Mouse (Mus musculus) cortical plate, adult 2 months (tissue): ENCODE measurements around the gene Eng. TPM values are rescaled to one million over a fixed set of nuclear protein-coding genes. Genes with fewer than 3 reads are reported as not detected.

Experiments used
- H3K27ac ChIP-seq: fragments of 200-500 bp; 2 replicates; pipeline ENCODE4 v1.5.1; 2012; ENCODE audit warnings: low read length, control low read depth, inconsistent platforms; ENCODE audit not compliant: insufficient read depth
- H3K4me1 ChIP-seq: fragments of 200-500 bp; 2 replicates; pipeline ENCODE4 v1.6.1; 2011; ENCODE audit warnings: low read length; ENCODE audit not compliant: control insufficient read depth, insufficient read depth
- H3K4me3 ChIP-seq: fragments of 200-500 bp; 2 replicates; pipeline ENCODE4 v1.5.1; 2011; ENCODE audit warnings: mild to moderate bottlenecking, low read length, control low read depth; ENCODE audit not compliant: insufficient read depth
- CTCF ChIP-seq: fragments of 200-500 bp; IDR thresholded peaks from 2 replicates; pipeline ENCODE4 v1.5.1; 2011; ENCODE audit warnings: mild to moderate bottlenecking, control low read depth, low read length; ENCODE audit not compliant: insufficient read depth; ENCODE audit errors: extremely low read depth
- POLR2A ChIP-seq: fragments of 200-500 bp; IDR thresholded peaks from 2 replicates; pipeline ENCODE4 v1.6.1; 2011; ENCODE audit warnings: mild to moderate bottlenecking, low read length, control low read depth; ENCODE audit not compliant: insufficient read depth; ENCODE audit errors: extremely low read depth
- polyA plus RNA-seq: library from polyadenylated mRNA; depleted of rRNA; stranded (reverse); fragments of >200 nt; gene quantifications from 2 replicates; pipeline ENCODE4 v1.2.3, GENCODE M21; 2012

Gene Eng
- polyA plus RNA-seq, 1 experiment: 35.1 TPM

- H3K27ac ChIP-seq: 0 out of 2 replicates have a peak overlapping the region, but pooled peaks have one; percentile 16
Observed at GRCm38 (mm10) chr2:32620682-32621516, 25.5 kb upstream of the Eng start.

GRCm38 (mm10) chr2:32621517-32621859 lies 24.9 kb upstream of the Eng start, which contains the start of gene Ak1:
Gene Ak1, plus strand, starts transcription at chr2:32621758.
- Histone ChIP-seq H3K4me1 (no peaks in the 10 kb centered on the region), H3K27ac (0 out of 2 replicates have a peak within 1 kb of the TSS, but pooled peaks have one; percentile 16), H3K4me3 (no peak within 1 kb of the TSS)
- TF ChIP-seq POLR2A (no peak), CTCF (no peak)

More at GRCm38 (mm10) chr2:32620682-32621516, 25.5 kb upstream of the Eng start:
- Histone ChIP-seq H3K4me3 (no peak overlapping the region), H3K4me1 (no peaks in the 10 kb centered on the region)
- TF ChIP-seq POLR2A: no peak
- no peak for TF ChIP-seq CTCF

DNA sequence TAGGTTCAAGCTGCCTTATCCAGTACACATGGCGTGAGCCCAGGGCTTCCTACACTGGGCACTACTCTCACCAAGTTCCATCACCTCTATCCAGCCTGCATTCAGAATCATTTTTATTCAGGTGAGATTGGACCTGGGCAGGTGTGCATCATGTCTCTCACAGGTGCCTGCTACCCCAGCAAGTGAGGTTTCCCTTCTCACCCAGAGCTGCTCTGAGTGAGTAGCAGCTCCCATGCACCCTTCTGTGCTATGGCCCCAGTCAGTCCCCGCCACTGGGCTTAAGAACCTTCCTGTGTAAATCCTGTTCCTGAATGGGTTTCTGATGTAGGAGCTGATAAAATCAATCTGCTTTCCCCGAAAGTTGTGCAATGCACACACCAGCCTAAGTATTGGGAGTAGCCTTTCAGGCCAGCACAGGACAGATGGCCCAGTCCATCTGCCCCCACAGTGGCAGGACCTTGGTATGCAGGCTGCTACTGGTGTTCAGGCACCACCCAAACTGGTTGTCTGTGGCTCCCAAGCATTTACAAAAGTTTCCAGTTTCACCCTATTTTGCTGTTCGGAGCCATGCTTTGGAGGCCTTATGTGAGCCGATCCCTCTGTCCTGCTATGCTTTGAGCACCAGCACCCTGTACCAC lies 22.2 kb upstream of the Eng start:
- TF ChIP-seq CTCF (no peak), POLR2A (no peak)
- Histone ChIP-seq H3K4me3 (no peak overlapping the region), H3K4me1 (peaks cover 10% of the 10 kb centered on the region), H3K27ac (no peak overlapping the region)

- H3K4me3 ChIP-seq: peak overlapping the region; percentile 64
- H3K4me1 ChIP-seq: peaks cover 10% of the 10 kb centered on the region
- TF ChIP-seq POLR2A: peak; percentile 95
- TF ChIP-seq CTCF: peak; percentile 38
Observed at GRCm38 (mm10) chr2:32625212-32625872, 21.1 kb upstream of the Eng start.

GRCm38 (mm10) chr2:32625873-32626694 lies 20.3 kb upstream of the Eng start:
- TF ChIP-seq CTCF: no peak
- peak; percentile 19; the same call in 1 of the 2 replicates for TF ChIP-seq POLR2A
- H3K27ac ChIP-seq: peak overlapping the region; percentile 89
- peak overlapping the region; percentile 64 for H3K4me3 ChIP-seq
- peaks cover 10% of the 10 kb centered on the region for H3K4me1 ChIP-seq

More at GRCm38 (mm10) chr2:32625212-32625872, 21.1 kb upstream of the Eng start:
- H3K27ac ChIP-seq: peak overlapping the region; percentile 89

DNA sequence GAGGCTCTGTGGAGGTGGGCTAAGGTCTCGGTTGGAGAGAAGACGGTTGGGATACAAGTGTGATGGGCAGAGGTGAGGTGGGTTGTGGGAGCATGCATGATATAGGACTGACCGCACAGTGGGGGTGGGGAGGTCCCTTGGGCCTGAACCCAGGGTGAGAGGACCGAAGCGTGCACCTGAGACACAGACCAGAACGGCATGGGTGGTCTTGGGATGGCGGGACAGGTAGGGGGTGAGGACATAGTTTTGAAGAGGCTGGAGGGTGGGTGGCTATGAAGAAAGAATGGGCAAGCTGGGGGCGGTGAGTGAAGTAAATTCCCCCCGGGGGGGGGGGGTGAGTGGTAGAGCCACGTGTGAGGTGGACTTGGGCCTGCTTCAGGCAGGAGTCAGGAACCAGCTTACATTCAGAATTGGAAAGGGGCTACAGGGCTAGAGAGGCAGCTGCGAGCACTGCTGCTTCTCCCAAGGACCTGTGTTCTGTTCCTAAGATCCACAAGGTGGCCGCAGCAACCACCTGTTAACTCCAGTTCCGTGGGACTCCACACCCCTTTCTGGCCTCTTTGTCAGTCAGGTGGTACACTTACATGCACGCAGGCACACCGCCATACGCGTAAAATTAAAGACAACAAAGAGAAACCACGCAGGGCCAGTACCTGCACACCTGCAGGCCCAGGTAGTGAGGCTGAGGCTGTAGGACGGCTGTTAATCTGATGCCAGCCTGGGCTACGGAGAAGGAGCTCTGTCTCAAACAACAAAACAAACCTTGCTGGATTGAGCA lies 18.9 kb upstream of the Eng start:
- no peak overlapping the region for H3K27ac ChIP-seq
- TF ChIP-seq CTCF: no peak
- TF ChIP-seq POLR2A: no peak
- H3K4me3 ChIP-seq: peak overlapping the region; percentile 64
- H3K4me1 ChIP-seq: peaks cover 10% of the 10 kb centered on the region

DNA sequence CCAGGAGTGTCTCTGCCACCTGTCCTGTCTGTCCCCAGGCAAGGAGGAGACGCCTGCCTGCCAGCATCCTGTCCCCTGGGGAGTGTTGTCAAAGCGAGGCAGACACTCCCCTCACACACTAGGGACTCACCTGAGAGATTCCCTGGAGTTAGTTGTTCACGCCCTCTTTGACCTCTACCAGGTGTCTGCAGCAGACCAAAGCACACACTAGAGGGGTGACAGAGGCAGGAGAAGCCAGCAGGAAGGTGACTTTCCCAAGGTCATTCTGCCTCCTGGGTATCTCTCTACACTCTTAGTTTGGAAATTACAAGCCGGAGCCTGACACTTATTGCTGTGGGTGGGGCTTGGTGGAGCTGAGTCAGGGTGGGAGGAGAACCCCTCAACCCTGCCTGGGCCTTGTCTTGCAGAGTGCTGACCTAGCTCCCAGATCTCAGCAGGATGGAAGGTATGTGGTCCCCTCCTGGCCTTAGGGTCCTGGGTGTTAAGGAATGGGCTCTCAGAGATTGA lies 18.3 kb upstream of the Eng start:
- Histone ChIP-seq H3K27ac (peak overlapping the region; percentile 30; the same call in 1 of the 2 replicates), H3K4me3 (peak overlapping the region; percentile 64), H3K4me1 (peaks cover 10% of the 10 kb centered on the region)
- TF ChIP-seq POLR2A (no peak), CTCF (no peak)

DNA sequence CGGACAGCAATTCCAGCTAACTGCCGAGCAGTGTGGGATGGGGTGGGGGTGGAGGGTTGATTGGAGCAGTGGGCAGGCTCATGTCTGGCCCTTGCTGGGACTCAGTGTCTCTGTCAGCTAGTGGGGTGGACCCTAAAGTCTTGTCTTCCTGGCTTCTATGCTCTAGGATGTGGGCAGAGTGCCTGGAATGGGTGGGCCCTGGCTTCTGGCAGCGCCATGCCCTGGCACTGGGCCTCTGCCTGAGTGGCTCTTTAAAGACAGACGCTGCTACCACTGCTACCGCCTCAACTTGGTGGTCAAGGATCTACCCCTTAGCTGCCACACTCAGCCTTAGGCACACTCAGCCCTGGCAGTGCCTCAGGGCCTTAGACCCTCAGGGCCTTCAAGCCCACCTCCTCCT lies 17.7 kb upstream of the Eng start:
- Histone ChIP-seq H3K4me1 (peaks cover 10% of the 10 kb centered on the region), H3K4me3 (peak overlapping the region; percentile 64), H3K27ac (peak overlapping the region; percentile 30)
- TF ChIP-seq CTCF (no peak), POLR2A (no peak)
